Mouse (Mus musculus): ENCODE data around the gene Camkmt. TPM values are rescaled to one million over a fixed set of nuclear protein-coding genes. Genes with fewer than 3 reads are reported as not detected.

Camkmt gene
- polyA plus RNA-seq, 1 experiment from 2014 or later, result 6.9 TPM

- ChIA-PET POLR2A (no interaction called here), CTCF (interaction anchor here (2.1 to 2.9 kb wide), 2 partner anchors 10 kb away, joined by 9 to 14 read pairs; no protein-coding TSS in a partner anchor)
- TF ChIP-seq CTCF (IDR thresholded peaks at IDR 0.05), result no peak
- H3K27me3 ChIP-seq, result no peaks in the 10 kb centered on the region
- ATAC-seq (peak; percentile 93), DNase-seq (ENCODE audit: low read depth, low spot score) (peak; percentile 73)
- in situ Hi-C loops (cut with MboI; ENCODE audit: low pct_unique_long_range_greater_than_20kb), result loop anchor here (5.0 kb wide), 1 partner anchor 433 kb away; no protein-coding TSS in a partner anchor
Observed at GRCm38 (mm10) chr17:85199321-85199720, 109.0 kb downstream of the Camkmt start.

DNA sequence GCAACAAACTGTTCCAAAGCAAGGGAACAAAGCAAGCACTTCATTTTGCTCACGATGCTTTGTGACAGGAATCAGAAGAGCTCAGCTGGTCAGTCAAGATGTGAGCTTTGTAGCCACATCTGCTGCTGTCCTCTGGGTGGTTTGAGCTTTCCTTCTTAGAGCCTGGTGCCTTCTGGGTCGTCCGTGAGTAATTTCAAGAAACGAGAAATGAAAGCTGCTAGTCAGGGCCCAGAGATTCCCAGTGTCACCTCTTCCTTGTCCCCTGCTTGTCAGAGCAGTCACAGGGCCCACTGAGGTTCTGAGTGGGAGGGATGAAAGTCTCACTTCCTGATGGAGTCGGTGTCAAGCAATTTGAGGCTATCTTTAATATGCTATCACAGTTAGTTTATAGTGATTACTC lies 127.7 kb downstream of the Camkmt start:
- CTCF ChIA-PET, result no interaction called here
- in situ Hi-C loops (cut with MboI; ENCODE audit: low pct_unique_long_range_greater_than_20kb), result no loop called here
- POLR2A ChIA-PET, result no interaction called here
- no peak for TF ChIP-seq CTCF (IDR thresholded peaks at IDR 0.05)
- no peak for DNase-seq (ENCODE audit: low read depth, low spot score)
- no peaks in the 10 kb centered on the region for H3K27me3 ChIP-seq
- no peak for ATAC-seq

GRCm38 (mm10) chr17:85242109-85242508 lies 151.8 kb downstream of the Camkmt start:
- no peaks in the 10 kb centered on the region for H3K27me3 ChIP-seq
- CTCF ChIA-PET, result no interaction called here
- DNase-seq (ENCODE audit: low read depth, low spot score) (no peak), ATAC-seq (no peak)
- POLR2A ChIA-PET, result no interaction called here
- no peak for TF ChIP-seq CTCF (IDR thresholded peaks at IDR 0.05)
- in situ Hi-C loops (cut with MboI; ENCODE audit: low pct_unique_long_range_greater_than_20kb), result no loop called here

DNA sequence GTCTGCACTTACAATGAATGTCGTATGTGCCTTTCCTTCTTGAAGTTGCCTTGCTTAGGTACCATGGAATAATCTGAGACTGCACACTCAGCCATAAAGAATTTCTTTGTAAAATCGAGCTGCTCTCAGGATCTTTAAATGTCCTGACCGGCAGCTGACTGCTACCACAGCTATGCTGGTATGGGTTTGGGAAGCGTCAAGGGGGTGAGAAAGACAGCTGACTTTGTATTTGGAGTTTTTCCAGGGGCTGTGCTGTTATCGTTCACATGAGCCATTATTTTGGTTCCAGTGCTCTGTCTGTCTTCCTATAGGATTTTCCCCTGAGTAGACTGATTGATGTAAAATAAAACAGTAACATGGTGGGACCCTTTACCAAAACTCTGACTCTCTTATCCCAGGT lies 158.6 kb downstream of the Camkmt start:
- TF ChIP-seq CTCF (IDR thresholded peaks at IDR 0.05), result no peak
- DNase-seq (ENCODE audit: low read depth, low spot score), result no peak
- ATAC-seq, result no peak
- in situ Hi-C loops (cut with MboI; ENCODE audit: low pct_unique_long_range_greater_than_20kb), result no loop called here
- H3K27me3 ChIP-seq, result peaks cover 6% of the 10 kb centered on the region
- CTCF ChIA-PET, result no interaction called here
- POLR2A ChIA-PET, result no interaction called here

- TF ChIP-seq CTCF (IDR thresholded peaks at IDR 0.05), result no peak
- CTCF ChIA-PET, result no interaction called here
- in situ Hi-C loops (cut with MboI; ENCODE audit: low pct_unique_long_range_greater_than_20kb), result no loop called here
- DNase-seq (ENCODE audit: low read depth, low spot score), result no peak
- ATAC-seq, result no peak
- peaks cover 6% of the 10 kb centered on the region for H3K27me3 ChIP-seq
- POLR2A ChIA-PET, result no interaction called here
Observed at GRCm38 (mm10) chr17:85249744-85250143, 159.4 kb downstream of the Camkmt start.

- ChIA-PET POLR2A (no interaction called here), CTCF (no interaction called here)
- ATAC-seq (no peak), DNase-seq (ENCODE audit: low read depth, low spot score) (no peak)
- no peak for TF ChIP-seq CTCF (IDR thresholded peaks at IDR 0.05)
- in situ Hi-C loops (cut with MboI; ENCODE audit: low pct_unique_long_range_greater_than_20kb), result no loop called here
- H3K27me3 ChIP-seq, result no peaks in the 10 kb centered on the region
Observed at GRCm38 (mm10) chr17:85256930-85257329, 166.6 kb downstream of the Camkmt start.

- in situ Hi-C loops (cut with MboI; ENCODE audit: low pct_unique_long_range_greater_than_20kb), result no loop called here
- ChIA-PET POLR2A (no interaction called here), CTCF (no interaction called here)
- DNase-seq (ENCODE audit: low read depth, low spot score), result no peak
- TF ChIP-seq CTCF (IDR thresholded peaks at IDR 0.05), result no peak
- no peaks in the 10 kb centered on the region for H3K27me3 ChIP-seq
- ATAC-seq, result no peak
Observed at GRCm38 (mm10) chr17:85257348-85257747, 167.0 kb downstream of the Camkmt start.

DNA sequence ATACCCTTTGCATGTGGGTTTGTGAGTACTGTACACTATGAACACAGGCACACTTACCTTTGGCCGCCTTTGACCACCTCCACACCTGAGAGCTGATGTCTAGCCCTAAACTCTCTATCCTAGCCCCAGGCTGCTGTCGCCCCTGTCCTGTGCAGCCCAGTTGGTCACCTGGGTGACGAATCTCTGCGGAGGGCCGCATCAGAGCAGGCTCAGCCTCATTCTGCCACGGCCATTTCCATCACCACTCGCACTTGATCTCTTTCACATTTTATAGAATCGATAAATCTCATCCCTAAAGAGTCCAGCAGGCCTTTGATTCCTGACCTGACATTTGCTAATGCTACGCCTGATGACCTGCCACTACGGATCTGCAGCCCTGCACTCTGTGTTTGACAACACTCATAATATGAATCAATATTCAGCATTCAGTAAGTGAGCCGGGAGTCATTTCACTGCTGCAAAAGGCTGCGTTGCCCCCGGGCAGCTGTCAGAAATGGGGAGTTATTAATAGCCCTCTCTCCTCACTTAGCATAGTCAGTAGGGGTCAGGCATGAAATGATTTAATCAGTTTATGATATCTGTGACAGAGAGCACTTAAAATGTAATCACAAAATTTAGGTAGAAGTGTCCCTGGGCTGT lies 168.5 kb downstream of the Camkmt start:
- no peak for TF ChIP-seq CTCF (IDR thresholded peaks at IDR 0.05)
- ATAC-seq (no peak), DNase-seq (ENCODE audit: low read depth, low spot score) (no peak)
- H3K27me3 ChIP-seq, result no peaks in the 10 kb centered on the region
- ChIA-PET CTCF (interaction anchor here (0.9 kb wide), 1 partner anchor 69 kb away, joined by 3 read pairs; no protein-coding TSS in a partner anchor), POLR2A (no interaction called here)
- in situ Hi-C loops (cut with MboI; ENCODE audit: low pct_unique_long_range_greater_than_20kb), result no loop called here

DNA sequence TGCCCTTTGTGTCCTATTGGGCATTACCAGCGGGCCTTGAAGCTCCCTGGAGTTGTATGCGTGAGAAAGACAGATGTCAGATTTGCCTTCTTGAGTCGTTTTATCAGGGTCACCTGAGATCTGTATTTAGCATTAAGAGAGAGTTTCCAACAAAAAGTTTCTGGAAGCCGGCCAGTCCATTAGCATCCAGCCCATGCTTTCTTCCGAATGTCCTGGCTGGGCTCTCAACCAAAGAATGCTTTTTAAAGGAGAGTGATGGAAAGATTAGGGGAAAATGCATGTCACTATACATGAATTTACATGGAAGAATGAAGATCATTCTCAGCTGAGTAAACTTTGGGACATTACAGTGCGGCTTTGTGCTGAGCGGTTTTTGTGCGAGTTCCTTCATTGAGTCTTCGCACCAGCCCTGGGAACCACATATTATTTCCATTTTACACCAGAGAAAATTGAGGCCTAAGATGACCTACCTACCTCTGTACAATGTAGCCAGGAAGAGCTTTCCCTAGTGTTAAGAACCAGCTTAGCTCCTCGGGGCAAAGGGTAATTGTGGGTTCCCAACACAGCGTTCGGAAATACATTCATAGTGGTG lies 176.6 kb downstream of the Camkmt start:
- POLR2A ChIA-PET, result no interaction called here
- no peaks in the 10 kb centered on the region for H3K27me3 ChIP-seq
- DNase-seq (ENCODE audit: low read depth, low spot score) (no peak), ATAC-seq (no peak)
- in situ Hi-C loops (cut with MboI; ENCODE audit: low pct_unique_long_range_greater_than_20kb), result no loop called here
- CTCF ChIA-PET, result no interaction called here
- TF ChIP-seq CTCF (IDR thresholded peaks at IDR 0.05), result no peak

DNA sequence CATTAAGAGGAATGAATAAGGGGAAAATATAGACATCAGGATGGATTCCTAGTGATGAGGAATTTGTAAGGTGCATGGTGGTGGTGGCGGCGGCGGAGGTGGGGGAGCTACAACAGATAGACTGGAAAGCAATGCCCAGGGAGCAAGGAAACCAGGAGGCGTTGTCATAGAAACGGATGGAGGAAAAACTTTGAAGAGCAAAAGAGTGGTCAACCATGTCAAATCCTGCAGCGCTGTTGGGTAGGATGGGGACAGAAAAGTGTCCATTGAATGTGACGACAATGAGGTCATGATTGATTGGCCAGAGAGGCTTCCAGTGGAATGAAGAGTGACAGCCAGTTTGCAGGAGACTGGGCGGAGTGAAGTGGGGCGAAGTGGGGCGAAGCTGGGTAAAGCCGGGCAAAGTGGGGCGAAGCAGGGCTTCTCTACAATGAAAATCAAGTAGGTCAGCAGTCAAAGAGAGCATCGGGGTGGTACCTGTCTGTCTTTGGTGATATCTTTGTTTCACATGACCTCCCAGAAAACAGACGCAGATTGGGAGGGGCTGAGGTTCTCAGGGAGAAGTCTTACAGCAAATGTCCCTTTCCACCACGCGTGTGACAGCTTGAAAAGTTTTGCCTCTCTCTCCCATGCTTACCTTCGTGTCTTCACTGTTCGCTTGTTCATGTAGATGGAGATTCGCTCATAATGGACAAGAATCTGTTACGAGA lies 181.3 kb downstream of the Camkmt start:
- TF ChIP-seq CTCF (IDR thresholded peaks at IDR 0.05), result no peak
- ChIA-PET CTCF (interaction anchor here (0.9 kb wide), 1 partner anchor 82 kb away, joined by 3 read pairs; no protein-coding TSS in a partner anchor), POLR2A (interaction anchor here (0.7 kb wide), 1 partner anchor 44 kb away, joined by 3 read pairs; no protein-coding TSS in a partner anchor)
- H3K27me3 ChIP-seq, result peaks cover 3% of the 10 kb centered on the region
- DNase-seq (ENCODE audit: low read depth, low spot score) (no peak), ATAC-seq (no peak)
- in situ Hi-C loops (cut with MboI; ENCODE audit: low pct_unique_long_range_greater_than_20kb), result no loop called here

- ChIA-PET CTCF (no interaction called here), POLR2A (no interaction called here)
- in situ Hi-C loops (cut with MboI; ENCODE audit: low pct_unique_long_range_greater_than_20kb), result no loop called here
- peaks cover 2% of the 10 kb centered on the region for H3K27me3 ChIP-seq
- ATAC-seq, result no peak
- no peak for DNase-seq (ENCODE audit: low read depth, low spot score)
- TF ChIP-seq CTCF (IDR thresholded peaks at IDR 0.05), result no peak
Observed at GRCm38 (mm10) chr17:85279720-85280119, 189.4 kb downstream of the Camkmt start.

All from Patski (cell line).